Mouse (Mus musculus) adipose tissue, adult 10 weeks (tissue): Measurements from ENCODE around the gene Gm10487. TPM values are rescaled to one million over a fixed set of nuclear protein-coding genes. Genes with fewer than 3 reads are reported as not detected.

Experiments used
- polyA plus RNA-seq: library from polyadenylated mRNA; stranded (reverse); fragments of 350-450 nt; fragmentation: Illumina TruSeq; extraction: RNeasy Lipid Tissue Mini Kit (QIAGEN cat#74804); gene quantifications from one replicate; pipeline ENCODE4 v1.2.3, GENCODE M21; 2014; ENCODE audit warnings: low read depth, low replicate concordance

Gm10487 gene
- polyA plus RNA-seq, result not detected

DNA sequence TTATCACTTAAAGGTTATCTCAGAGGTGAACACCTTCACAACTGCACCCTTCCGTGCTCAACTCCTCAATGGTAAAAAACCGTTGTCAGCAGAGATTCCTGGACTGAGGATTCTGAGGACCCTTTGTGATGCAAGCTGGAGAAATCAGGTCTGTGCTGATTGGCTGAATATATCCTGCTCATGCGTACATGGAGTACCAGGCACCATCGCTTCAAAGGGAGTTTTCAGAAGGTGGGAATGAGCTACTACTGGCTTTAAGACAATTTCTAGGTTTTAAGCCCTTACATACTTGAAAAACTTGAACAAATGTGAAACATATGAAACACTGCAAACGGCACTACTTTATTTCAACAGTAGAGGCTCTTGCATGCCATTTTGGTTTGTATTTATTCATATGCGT lies at the start of gene Gm10487:
Gene Gm10487, minus strand, starts transcription at position 101 of the 400 bp plus-strand sequence.

